Mouse (Mus musculus) lung, postnatal 0 days (tissue): Measurements from ENCODE around the gene Thbs4.

Experiments used
- CTCF ChIP-seq: IDR thresholded peaks from 2 replicates; pipeline ENCODE4 v1.5.1; 2016; ENCODE audit warnings: antibody characterized with exemption, mild to moderate bottlenecking
- EP300 ChIP-seq: IDR thresholded peaks from 2 replicates; pipeline ENCODE4 v1.6.1; 2016; ENCODE audit warnings: antibody characterized with exemption, mild to moderate bottlenecking, control low read depth

DNA sequence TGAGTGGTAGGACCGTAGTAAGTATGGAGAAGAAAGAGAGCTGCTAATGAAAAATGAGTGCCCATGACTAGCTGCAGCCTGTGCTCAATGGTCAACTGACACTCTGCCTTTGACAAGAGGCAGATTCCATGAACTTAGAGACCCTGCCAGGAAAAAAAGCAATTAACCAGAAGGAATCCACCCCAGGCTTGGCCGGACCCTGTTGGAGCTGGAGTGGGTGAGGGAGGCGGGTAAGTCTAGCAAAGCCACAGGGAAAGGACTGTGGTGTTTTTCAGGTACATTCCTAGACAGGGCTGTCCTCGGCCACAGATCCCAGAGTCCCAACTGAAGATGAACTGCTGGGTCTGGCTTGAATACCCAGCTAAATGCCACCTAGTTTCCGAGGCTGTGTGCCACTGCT, 61.8 kb downstream of the Thbs4 start:
- no peak for TF ChIP-seq CTCF
- TF ChIP-seq EP300 = no peak
